Mouse (Mus musculus) limb, embryonic 10.5 days (tissue): ENCODE measurements around the gene Noa1. TPM values are rescaled to one million over a fixed set of nuclear protein-coding genes. Genes with fewer than 3 reads are reported as not detected.

Source experiments
- DNase-seq: peaks from one replicate; pipeline ENCODE4 v3.0.0-alpha.2; 2017; ENCODE audit warnings: low spot score
- H3K27ac ChIP-seq: fragments of 300-500 bp; sonication (generic); 2 replicates; pipeline ENCODE4 v1.5.1; 2016; ENCODE audit warnings: mild to moderate bottlenecking
- H3K27me3 ChIP-seq: fragments of 300-500 bp; sonication (generic); 2 replicates; pipeline ENCODE4 v1.6.1; 2016; ENCODE audit warnings: low read depth, mild to moderate bottlenecking; ENCODE audit not compliant: poor library complexity, severe bottlenecking
- H3K36me3 ChIP-seq: fragments of 300-500 bp; sonication (generic); 2 replicates; pipeline ENCODE4 v1.6.1; 2016; ENCODE audit warnings: mild to moderate bottlenecking, moderate library complexity
- H3K4me1 ChIP-seq: fragments of 300-500 bp; sonication (generic); 2 replicates; pipeline ENCODE4 v1.6.1; 2016
- H3K4me3 ChIP-seq: fragments of 300-500 bp; sonication (generic); 2 replicates; pipeline ENCODE4 v1.5.1; 2016; ENCODE audit warnings: mild to moderate bottlenecking, moderate library complexity
- H3K9me3 ChIP-seq: fragments of 300-500 bp; sonication (generic); replicated peaks from 2 replicates; pipeline ENCODE4 v1.6.1; 2016; ENCODE audit warnings: mild to moderate bottlenecking
- WGBS: fragments of 180-500 bp; shearing (Covaris S2); methylation state at CpG from one replicate; pipeline ENCODE4 v1.1.7; 2016; 5-methylcytosine and 5-hydroxymethylcytosine counted together
- polyA plus RNA-seq: library from polyadenylated mRNA; unstranded; fragments of >200 nt; fragmentation: Nextera tagmentation; extraction: Ambion mirVana; gene quantifications from 2 replicates; pipeline ENCODE4 v1.2.1, GENCODE M21; 2016

The Noa1 gene
- 36.5 and 43.5 TPM in 2 replicates for polyA plus RNA-seq

DNA sequence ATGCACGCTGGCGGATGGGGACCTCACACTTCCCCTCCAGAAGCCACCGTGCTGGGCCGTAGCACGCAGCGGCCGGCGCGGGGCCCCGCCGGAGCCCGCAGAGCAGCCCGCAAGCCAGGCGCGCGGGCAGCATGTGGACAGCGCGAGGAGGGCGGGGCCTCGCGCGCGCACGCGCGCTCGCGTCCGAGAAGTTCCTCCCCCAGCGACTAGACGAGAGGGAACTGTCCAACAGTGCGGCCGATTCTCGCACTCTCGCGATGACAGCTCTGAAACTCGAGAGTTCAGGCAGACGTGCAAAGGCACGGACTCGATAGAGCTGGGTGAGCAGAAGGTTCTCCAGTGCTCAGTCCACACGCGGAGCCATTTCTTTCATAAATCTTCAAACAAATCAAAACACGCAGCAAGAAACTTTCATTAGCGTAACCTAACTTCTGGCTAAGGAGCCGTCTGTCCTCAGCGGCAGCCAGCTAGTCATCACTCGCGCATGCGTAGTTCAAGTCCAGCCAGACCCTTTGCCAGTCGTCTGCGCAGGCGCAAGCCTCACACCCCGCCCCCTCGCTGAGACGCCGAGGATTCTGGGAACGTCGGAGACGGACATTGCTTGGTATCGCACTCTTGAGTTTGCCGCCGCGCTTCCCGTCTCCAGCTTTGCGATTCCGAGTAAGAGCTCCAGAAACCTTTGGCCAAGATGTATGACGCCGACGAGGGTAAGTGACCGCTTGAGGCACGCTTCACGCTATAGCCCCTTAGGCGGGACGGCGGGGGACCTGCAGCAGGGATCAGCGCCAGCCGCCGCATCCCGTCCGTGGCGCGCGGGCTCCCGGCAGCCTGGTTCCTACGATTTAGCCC lies at the start of gene Noa1, which contains the start of gene Polr2b:
TSS of gene Noa1 (minus strand) at position 161 of the 849 bp plus-strand sequence.
TSS of gene Polr2b (plus strand) at position 224 of the 849 bp plus-strand sequence.
- DNase-seq: peak; percentile 99
- under 1% methylated on average over 85 of the region's 85 CpGs for WGBS
- Histone ChIP-seq H3K9me3 (no peaks in the 10 kb centered on the region), H3K4me3 (peak within 1 kb of the TSS; percentile 92), H3K27ac (peak within 1 kb of the TSS; percentile 93), H3K36me3 (peaks cover 57% of the 10 kb centered on the region), H3K4me1 (peaks cover 28% of the 10 kb centered on the region), H3K27me3 (no peaks in the 10 kb centered on the region)

- Histone ChIP-seq H3K9me3 (no peaks in the 10 kb centered on the region), H3K36me3 (no peaks in the 10 kb centered on the region), H3K27ac (peak overlapping the region; percentile 82), H3K4me1 (peaks cover 50% of the 10 kb centered on the region), H3K27me3 (no peaks in the 10 kb centered on the region), H3K4me3 (peak overlapping the region; percentile 47)
- peak; percentile 75 for DNase-seq
- WGBS: 4% methylated on average over 10 of the region's 10 CpGs
Measured at GRCm38 (mm10) chr5:77358347-77358746, 48.5 kb upstream of the Noa1 start.

DNA sequence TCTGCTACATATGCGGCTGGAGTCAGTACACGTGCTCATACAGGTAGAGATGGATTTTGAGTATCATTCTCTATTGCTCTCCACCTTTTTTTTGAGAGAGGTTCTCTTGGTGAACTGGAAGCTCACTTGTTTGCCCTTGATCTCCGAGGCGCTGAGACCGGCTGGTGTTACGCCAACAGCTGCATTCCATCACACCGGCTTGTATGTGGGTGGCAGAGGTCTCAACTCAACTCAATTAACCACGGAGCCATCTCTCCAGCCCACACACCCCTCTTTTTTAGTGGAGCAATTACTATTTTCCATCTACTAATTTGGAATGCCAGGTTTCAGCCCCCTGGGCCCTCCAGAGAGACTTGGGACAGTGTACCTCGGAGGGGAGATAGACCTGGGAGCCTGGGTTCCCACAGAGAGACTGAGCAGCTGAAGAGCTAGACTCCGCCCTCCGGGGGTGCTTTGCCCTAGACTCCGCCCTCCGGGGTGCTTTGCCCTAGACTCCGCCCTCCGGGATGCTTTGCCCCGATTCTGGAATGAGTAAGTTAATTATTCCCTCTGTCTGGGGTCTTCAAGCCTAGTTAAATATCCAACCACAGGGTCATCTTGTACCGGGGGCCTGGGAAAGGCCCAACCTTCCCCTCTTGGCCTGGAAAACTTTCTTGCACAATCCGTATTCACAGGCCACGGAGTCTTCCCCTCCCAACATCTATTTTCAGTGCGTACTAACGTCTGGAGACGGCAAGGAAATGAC lies 47.7 kb upstream of the Noa1 start:
- no peaks in the 10 kb centered on the region for H3K27me3 ChIP-seq
- no peaks in the 10 kb centered on the region for H3K9me3 ChIP-seq
- peak; percentile 66 for DNase-seq
- peak overlapping the region; percentile 47 for H3K4me3 ChIP-seq
- WGBS: 11% methylated on average over 22 of the region's 22 CpGs
- peaks cover 54% of the 10 kb centered on the region for H3K4me1 ChIP-seq
- H3K36me3 ChIP-seq: no peaks in the 10 kb centered on the region
- H3K27ac ChIP-seq: peak overlapping the region; percentile 82

- no peak overlapping the region for H3K4me3 ChIP-seq
- DNase-seq: no peak
- peak overlapping the region; percentile 72 for H3K27ac ChIP-seq
- H3K36me3 ChIP-seq: peaks cover 6% of the 10 kb centered on the region
- no peaks in the 10 kb centered on the region for H3K9me3 ChIP-seq
- H3K4me1 ChIP-seq: peaks cover 58% of the 10 kb centered on the region
- H3K27me3 ChIP-seq: no peaks in the 10 kb centered on the region
- 52% methylated on average over 19 of the region's 19 CpGs for WGBS
Measured at GRCm38 (mm10) chr5:77355307-77356265, 45.7 kb upstream of the Noa1 start.

DNA sequence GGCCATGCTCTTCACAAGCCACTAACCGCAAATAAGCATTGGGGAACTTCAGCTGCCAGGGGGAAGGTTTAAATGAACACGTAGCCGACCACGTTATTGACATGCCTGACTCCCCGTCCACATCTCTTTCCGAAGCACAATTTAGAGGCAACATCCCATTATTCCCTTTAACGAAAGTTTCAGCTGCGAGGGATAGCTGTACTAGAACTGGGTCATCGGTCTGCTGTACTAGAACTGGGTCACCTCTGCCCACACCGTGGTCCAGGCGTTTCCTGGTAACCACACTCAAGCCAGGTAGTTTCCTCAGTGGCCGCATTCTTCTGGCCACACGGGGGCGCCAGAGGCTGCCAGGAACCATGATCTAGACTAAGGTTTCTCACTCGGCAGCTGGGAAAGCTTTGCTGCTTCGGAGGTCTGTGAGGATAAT lies 44.5 kb upstream of the Noa1 start:
- 13% methylated on average over 16 of the region's 16 CpGs for WGBS
- Histone ChIP-seq H3K27me3 (no peaks in the 10 kb centered on the region), H3K27ac (no peak overlapping the region), H3K4me1 (peaks cover 58% of the 10 kb centered on the region), H3K9me3 (no peaks in the 10 kb centered on the region), H3K36me3 (peaks cover 18% of the 10 kb centered on the region), H3K4me3 (peak overlapping the region; percentile 37)
- peak; percentile 94 for DNase-seq

DNA sequence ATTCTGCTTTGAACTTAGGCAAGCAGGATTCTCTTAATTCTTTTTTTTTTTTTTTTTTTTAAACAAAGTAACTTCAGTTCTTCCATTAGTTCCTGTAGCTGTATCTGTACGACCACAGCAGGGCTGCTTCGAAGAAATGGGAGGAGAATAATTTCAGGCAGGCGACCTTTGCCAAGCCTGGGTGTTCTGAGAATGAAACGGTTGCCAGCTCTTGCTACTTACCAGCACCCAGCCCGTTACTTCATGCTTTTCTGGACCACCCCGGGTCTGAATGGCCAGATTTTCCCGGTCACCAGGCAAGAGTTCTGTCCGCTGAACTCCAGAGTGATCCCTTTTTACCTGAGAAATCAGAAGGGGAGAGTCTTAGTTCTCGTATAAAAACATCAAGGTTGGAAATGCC lies 41.8 kb upstream of the Noa1 start:
- no peak for DNase-seq
- peaks cover 45% of the 10 kb centered on the region for H3K36me3 ChIP-seq
- H3K9me3 ChIP-seq: no peaks in the 10 kb centered on the region
- peaks cover 38% of the 10 kb centered on the region for H3K4me1 ChIP-seq
- no peaks in the 10 kb centered on the region for H3K27me3 ChIP-seq
- no peak overlapping the region for H3K4me3 ChIP-seq
- WGBS: 80% methylated on average over 9 of the region's 9 CpGs
- H3K27ac ChIP-seq: no peak overlapping the region

- 94% methylated on average over 15 of the region's 15 CpGs for WGBS
- no peak for DNase-seq
- H3K27ac ChIP-seq: no peak overlapping the region
- no peaks in the 10 kb centered on the region for H3K9me3 ChIP-seq
- no peak overlapping the region for H3K4me3 ChIP-seq
- peaks cover 61% of the 10 kb centered on the region for H3K36me3 ChIP-seq
- H3K4me1 ChIP-seq: peaks cover 23% of the 10 kb centered on the region
- H3K27me3 ChIP-seq: no peaks in the 10 kb centered on the region
Measured at GRCm38 (mm10) chr5:77349971-77350658, 40.2 kb upstream of the Noa1 start.

GRCm38 (mm10) chr5:77348901-77349300 lies 39.0 kb upstream of the Noa1 start:
- Histone ChIP-seq H3K4me1 (peaks cover 13% of the 10 kb centered on the region), H3K4me3 (no peak overlapping the region), H3K27ac (no peak overlapping the region), H3K36me3 (peaks cover 73% of the 10 kb centered on the region), H3K27me3 (no peaks in the 10 kb centered on the region), H3K9me3 (no peaks in the 10 kb centered on the region)
- no peak for DNase-seq
- 96% methylated on average over 8 of the region's 8 CpGs for WGBS

DNA sequence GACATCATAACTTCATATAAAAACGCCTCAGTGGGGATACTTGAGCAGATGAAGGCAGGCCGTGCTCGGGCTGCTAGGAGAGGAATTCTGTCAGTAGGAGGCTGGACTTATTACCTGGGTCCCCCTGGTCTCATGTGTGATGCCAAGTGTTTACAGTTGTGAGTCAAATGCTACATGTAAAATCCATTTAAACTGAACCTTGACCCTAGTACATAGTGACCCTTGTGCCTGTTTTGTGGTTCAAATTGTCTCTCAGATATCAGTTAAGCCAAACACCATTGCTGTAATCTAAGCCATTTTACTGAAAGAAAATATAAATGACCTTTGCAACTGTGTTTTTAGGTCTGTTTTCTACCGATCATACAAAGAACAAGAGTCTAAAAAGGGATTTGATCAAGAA lies 30.1 kb upstream of the Noa1 start:
- Histone ChIP-seq H3K27me3 (no peaks in the 10 kb centered on the region), H3K9me3 (no peaks in the 10 kb centered on the region), H3K4me3 (no peak overlapping the region), H3K36me3 (peaks cover 100% of the 10 kb centered on the region), H3K27ac (no peak overlapping the region), H3K4me1 (no peaks in the 10 kb centered on the region)
- WGBS: 90% methylated on average over 4 of the region's 4 CpGs
- DNase-seq: no peak

GRCm38 (mm10) chr5:77330154-77330553 lies 20.3 kb upstream of the Noa1 start:
- Histone ChIP-seq H3K36me3 (peaks cover 98% of the 10 kb centered on the region), H3K27me3 (no peaks in the 10 kb centered on the region), H3K4me1 (no peaks in the 10 kb centered on the region), H3K27ac (no peak overlapping the region), H3K9me3 (no peaks in the 10 kb centered on the region), H3K4me3 (no peak overlapping the region)
- no peak for DNase-seq
- WGBS: 82% methylated on average over 5 of the region's 5 CpGs

GRCm38 (mm10) chr5:77324936-77325335 lies 15.1 kb upstream of the Noa1 start:
- no peak for DNase-seq
- H3K27ac ChIP-seq: no peak overlapping the region
- WGBS: 79% methylated on average over 1 of the region's 1 CpGs
- H3K4me3 ChIP-seq: no peak overlapping the region
- peaks cover 100% of the 10 kb centered on the region for H3K36me3 ChIP-seq
- no peaks in the 10 kb centered on the region for H3K27me3 ChIP-seq
- no peaks in the 10 kb centered on the region for H3K4me1 ChIP-seq
- H3K9me3 ChIP-seq: no peaks in the 10 kb centered on the region

DNA sequence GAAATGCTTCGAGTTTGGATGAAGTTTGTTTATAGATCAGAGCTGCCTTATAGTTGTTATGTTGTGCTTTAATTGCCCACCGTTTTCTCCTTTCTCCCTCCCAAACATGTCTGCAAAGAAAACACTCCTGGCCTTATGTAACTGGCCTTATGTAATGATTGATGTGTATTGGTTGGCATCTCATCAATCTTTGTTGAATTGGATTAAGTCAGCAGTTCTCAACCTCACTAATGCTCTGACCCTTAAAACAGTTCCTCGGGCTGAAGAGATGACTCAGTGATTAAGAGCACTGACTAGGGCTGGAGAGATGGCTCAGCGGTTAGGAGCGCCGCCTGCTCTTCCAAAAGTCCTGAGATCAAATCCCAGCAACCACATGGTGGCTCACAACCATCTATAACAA lies 5.1 kb upstream of the Noa1 start:
- H3K9me3 ChIP-seq: no peaks in the 10 kb centered on the region
- H3K4me3 ChIP-seq: no peak overlapping the region
- DNase-seq: no peak
- H3K4me1 ChIP-seq: peaks cover 10% of the 10 kb centered on the region
- WGBS: 94% methylated on average over 6 of the region's 6 CpGs
- peaks cover 78% of the 10 kb centered on the region for H3K36me3 ChIP-seq
- H3K27ac ChIP-seq: no peak overlapping the region
- H3K27me3 ChIP-seq: no peaks in the 10 kb centered on the region
